ENCODE assay signal across 10 mouse cellular contexts in the genomic region with DNA sequence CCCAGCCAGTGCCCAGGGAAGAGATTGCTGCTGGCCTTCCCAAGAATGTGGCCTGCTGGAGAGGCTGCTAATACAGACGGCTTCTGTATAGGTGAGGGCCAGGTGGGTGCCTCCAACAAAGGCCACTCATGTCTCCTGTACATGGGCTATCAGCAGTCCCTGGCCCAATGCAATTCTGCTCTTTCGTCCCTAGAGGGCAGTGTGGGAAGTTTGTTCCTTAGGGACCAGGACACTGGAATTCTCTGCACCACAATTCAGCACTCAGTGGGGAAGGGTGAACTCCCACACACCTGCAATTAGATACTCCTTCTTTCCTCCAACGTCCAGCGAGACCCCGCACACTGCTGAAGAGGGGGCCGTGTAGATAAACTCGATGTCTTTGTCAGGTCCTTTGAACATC. TPM values are rescaled to one million over a fixed set of nuclear protein-coding genes. Genes with fewer than 3 reads are reported as not detected.
DNase-seq lines count a peak whose midpoint lies in the region.
"Had no signal": no experiment of that assay in that cellular context is flagged by ENCODE, and none has a peak within 500 bp of the region (broad histone marks: within the 10 kb centered on the region; RNA-seq: fewer than 3 reads in every experiment).

No protein-coding gene starts in this region.

- peaks cover 26% of the 10 kb centered on the region for H3K4me1 ChIP-seq in heart, embryonic 10.5 days

- H3K27ac ChIP-seq in heart, embryonic 10.5 days = 0 out of 2 replicates have a peak overlapping the region, but pooled peaks have one; percentile 19
- H3K27ac ChIP-seq: embryonic facial prominence, embryonic 13.5 days had no signal

- H3K4me3 ChIP-seq in heart, embryonic 10.5 days = no peak overlapping the region
- H3K4me3 ChIP-seq: embryonic facial prominence, embryonic 13.5 days; myocyte had no signal

- DNase-seq in left cerebral cortex, adult 18-20 months (ENCODE audit: low spot score in 2 of 2) = peak; percentile 50 to 62
- no peak for DNase-seq in left cerebral cortex, adult 11 months (ENCODE audit: low spot score)
- DNase-seq in NIH3T3 (ENCODE audit: low read depth) = peak; percentile 81
- peak; percentile 70 for DNase-seq in cerebellum, adult 9-10 months
- DNase-seq in heart, embryonic 10.5 days (ENCODE audit: low spot score) = no peak
- DNase-seq in kidney, postnatal 10 days = peak; percentile 61
- peak; percentile 74 for DNase-seq in lung, postnatal 25 days (ENCODE audit: low spot score)
- peak; percentile 27 to 36 for DNase-seq in thymus, postnatal 36 days

- no peaks in the 10 kb centered on the region for H3K27me3 ChIP-seq in heart, embryonic 10.5 days (ENCODE audit: insufficient read depth, poor library complexity, severe bottlenecking)
- H3K27me3 ChIP-seq: embryonic facial prominence, embryonic 13.5 days had no signal

- H3K9me3 ChIP-seq in heart, embryonic 10.5 days = no peaks in the 10 kb centered on the region
- H3K9me3 ChIP-seq: embryonic facial prominence, embryonic 13.5 days had no signal

- H3K36me3 ChIP-seq in heart, embryonic 10.5 days = peaks cover 39% of the 10 kb centered on the region

- WGBS in heart, embryonic 10.5 days = 15% methylated on average over 7 of the region's 7 CpGs

RNA-seq across cellular contexts. Expression of a gene that starts 25.2 kb away (rescaled TPM):
- 1 to 10 TPM in 1 of 2 experiments, under 1 TPM in 1; 0.82 to 1.3 TPM for total RNA-seq in left cerebral cortex, adult 18-20 months (2021)
- polyA plus RNA-seq in heart, embryonic 10.5 days (2016; fragmentation: Nextera tagmentation; extraction: Ambion mirVana) = 0.20 and 0.38 TPM in 2 replicates

RNA-seq across cellular contexts. Expression of a gene that starts 27.1 kb away (rescaled TPM):
- total RNA-seq in left cerebral cortex, adult 18-20 months (2021) = 10 to 100 TPM; 29.3 to 30.3 TPM
- 19.5 and 22.4 TPM in 2 replicates for polyA plus RNA-seq in heart, embryonic 10.5 days (2016; fragmentation: Nextera tagmentation; extraction: Ambion mirVana)

RNA-seq across cellular contexts. Expression of a gene that starts 38.4 kb away (rescaled TPM):
- 100 to 1,000 TPM; 232 to 261 TPM for total RNA-seq in left cerebral cortex, adult 18-20 months (2021)
- 37.4 and 39.2 TPM in 2 replicates for polyA plus RNA-seq in heart, embryonic 10.5 days (2016; fragmentation: Nextera tagmentation; extraction: Ambion mirVana)

Comparison
In these comparisons a context has a peak if more than half of its experiments do, and no peak if none do; other contexts are left out.
1. DNase-seq: peak in left cerebral cortex, adult 18-20 months (2 of 2), NIH3T3 (single experiment), cerebellum, adult 9-10 months (single experiment), kidney, postnatal 10 days (single experiment), lung, postnatal 25 days (single experiment) and thymus, postnatal 36 days (2 of 2); none in left cerebral cortex, adult 11 months (single experiment) and heart, embryonic 10.5 days (single experiment).